Mouse (Mus musculus) hindbrain, embryonic 15.5 days (tissue): ENCODE data around the gene Qpctl. TPM values are rescaled to one million over a fixed set of nuclear protein-coding genes. Genes with fewer than 3 reads are reported as not detected.
A peak's percentile ranks its signal among the peaks of the same experiment; 100 is the strongest.

Experiments
- ATAC-seq: fragments of 200-750 bp; cut with Nextera tagmentation; 2 replicates; pipeline ENCODE4 v1.8.0; 2017; ENCODE audit warnings: low read depth, moderate number of reproducible peaks, moderate TSS enrichment; ENCODE audit not compliant: low FRiP score
- H3K27ac ChIP-seq: fragments of 300-500 bp; sonication (generic); replicated peaks from 2 replicates; pipeline ENCODE4 v1.5.1; 2015; ENCODE audit warnings: mild to moderate bottlenecking, inconsistent platforms
- H3K27me3 ChIP-seq: fragments of 300-500 bp; sonication (generic); 2 replicates; pipeline ENCODE4 v1.6.1; 2015; ENCODE audit warnings: control low read depth, inconsistent platforms
- H3K36me3 ChIP-seq: fragments of 300-500 bp; sonication (generic); 2 replicates; pipeline ENCODE4 v1.6.1; 2015; ENCODE audit warnings: control low read depth, inconsistent platforms
- H3K4me1 ChIP-seq: fragments of 300-500 bp; sonication (generic); replicated peaks from 2 replicates; pipeline ENCODE4 v1.6.1; 2015; ENCODE audit warnings: control low read depth, inconsistent platforms
- H3K4me2 ChIP-seq: fragments of 300-500 bp; sonication (generic); 2 replicates; pipeline ENCODE4 v1.6.1; 2015; ENCODE audit warnings: moderate library complexity, mild to moderate bottlenecking, inconsistent platforms
- H3K4me3 ChIP-seq: fragments of 300-500 bp; sonication (generic); 2 replicates; pipeline ENCODE4 v1.5.1; 2015; ENCODE audit warnings: mild to moderate bottlenecking, inconsistent platforms
- H3K9ac ChIP-seq: fragments of 300-500 bp; sonication (generic); 2 replicates; pipeline ENCODE4 v1.6.1; 2015; ENCODE audit warnings: inconsistent platforms
- H3K9me3 ChIP-seq: fragments of 300-500 bp; sonication (generic); 2 replicates; pipeline ENCODE4 v1.6.1; 2016; ENCODE audit warnings: control low read depth, inconsistent platforms
- WGBS: fragments of 180-500 bp; shearing (Covaris S2); methylation state at CpG from one replicate; pipeline ENCODE4 v1.1.7; 2015; 5-methylcytosine and 5-hydroxymethylcytosine counted together
- microRNA counts: library from miRNA; unstranded; fragments of <30 nt; microRNA quantifications from one replicate; lab custom pipeline; 2016
- microRNA-seq: library from miRNA; unstranded; fragments of <30 nt; microRNA quantifications from one replicate; pipeline ENCODE4, GENCODE M21; 2016
- polyA plus RNA-seq: library from polyadenylated mRNA; unstranded; fragments of >200 nt; fragmentation: Nextera tagmentation; extraction: Ambion mirVana; gene quantifications from 2 replicates; pipeline ENCODE4 v1.2.1, GENCODE M21; 2015

Gene Qpctl
- polyA plus RNA-seq, 1 experiment from 2014 or later = 24.2 TPM

DNA sequence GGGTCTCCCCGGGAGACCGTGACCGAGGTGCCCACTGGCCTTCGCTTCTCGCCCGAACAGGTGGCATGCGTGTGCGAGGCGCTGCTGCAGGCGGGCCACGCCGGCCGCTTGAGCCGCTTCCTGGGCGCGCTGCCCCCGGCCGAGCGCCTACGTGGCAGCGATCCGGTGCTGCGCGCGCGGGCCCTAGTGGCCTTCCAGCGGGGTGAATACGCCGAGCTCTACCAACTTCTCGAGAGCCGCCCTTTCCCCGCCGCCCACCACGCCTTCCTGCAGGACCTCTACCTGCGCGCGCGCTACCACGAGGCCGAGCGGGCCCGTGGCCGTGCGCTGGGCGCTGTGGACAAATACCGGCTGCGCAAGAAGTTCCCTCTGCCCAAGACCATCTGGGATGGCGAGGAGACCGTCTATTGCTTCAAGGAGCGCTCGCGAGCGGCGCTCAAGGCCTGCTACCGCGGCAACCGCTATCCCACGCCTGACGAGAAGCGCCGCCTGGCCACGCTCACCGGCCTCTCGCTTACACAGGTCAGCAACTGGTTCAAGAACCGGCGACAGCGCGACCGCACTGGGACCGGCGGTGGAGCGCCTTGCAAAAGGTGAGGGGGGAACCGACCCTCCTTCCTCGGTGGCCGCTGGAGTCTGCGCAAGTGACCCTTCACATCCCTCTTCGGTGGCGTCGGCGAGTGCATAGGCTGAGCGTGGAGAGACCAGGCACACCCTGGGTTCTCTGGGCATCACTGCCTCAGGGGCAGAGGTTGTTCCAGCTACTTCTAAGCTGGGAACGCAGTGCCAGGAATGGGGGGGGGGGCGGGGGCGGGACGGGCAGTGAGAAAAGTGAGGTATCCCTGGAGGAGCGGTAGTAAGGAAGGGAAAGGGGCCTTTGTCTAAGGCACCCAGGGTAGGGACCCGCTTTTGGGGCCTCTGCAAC lies 54.0 kb downstream of the Qpctl start:
- peak overlapping the region; percentile 47 for H3K4me3 ChIP-seq
- H3K27me3 ChIP-seq = peaks cover 44% of the 10 kb centered on the region
- H3K9ac ChIP-seq = peak overlapping the region; percentile 54
- ATAC-seq = no peak
- H3K9me3 ChIP-seq = no peaks in the 10 kb centered on the region
- peak overlapping the region; percentile 99 for H3K4me2 ChIP-seq
- 0% methylated on average over 64 of the region's 87 CpGs for WGBS
- H3K4me1 ChIP-seq = peaks cover 52% of the 10 kb centered on the region
- peak overlapping the region; percentile 82 for H3K27ac ChIP-seq
- H3K36me3 ChIP-seq = peaks cover 10% of the 10 kb centered on the region

- peaks cover 44% of the 10 kb centered on the region for H3K27me3 ChIP-seq
- peak within 1 kb of the TSS; percentile 54 for H3K9ac ChIP-seq
- H3K4me3 ChIP-seq = peak within 1 kb of the TSS; percentile 47
- H3K4me2 ChIP-seq = peak within 1 kb of the TSS; percentile 99
- peak within 1 kb of the TSS; percentile 82 for H3K27ac ChIP-seq
- H3K9me3 ChIP-seq = no peaks in the 10 kb centered on the region
- peaks cover 14% of the 10 kb centered on the region for H3K36me3 ChIP-seq
- no peak for ATAC-seq
- whole genome bisulfite sequencing = 0% methylated on average over 24 of the region's 36 CpGs
- peaks cover 52% of the 10 kb centered on the region for H3K4me1 ChIP-seq
These were observed 54.6 kb downstream of the Qpctl start, which contains the start of gene Six5 for GRCm38 (mm10) chr7:19094471-19094825. Six5 (plus strand) TSS chr7:19094594.

DNA sequence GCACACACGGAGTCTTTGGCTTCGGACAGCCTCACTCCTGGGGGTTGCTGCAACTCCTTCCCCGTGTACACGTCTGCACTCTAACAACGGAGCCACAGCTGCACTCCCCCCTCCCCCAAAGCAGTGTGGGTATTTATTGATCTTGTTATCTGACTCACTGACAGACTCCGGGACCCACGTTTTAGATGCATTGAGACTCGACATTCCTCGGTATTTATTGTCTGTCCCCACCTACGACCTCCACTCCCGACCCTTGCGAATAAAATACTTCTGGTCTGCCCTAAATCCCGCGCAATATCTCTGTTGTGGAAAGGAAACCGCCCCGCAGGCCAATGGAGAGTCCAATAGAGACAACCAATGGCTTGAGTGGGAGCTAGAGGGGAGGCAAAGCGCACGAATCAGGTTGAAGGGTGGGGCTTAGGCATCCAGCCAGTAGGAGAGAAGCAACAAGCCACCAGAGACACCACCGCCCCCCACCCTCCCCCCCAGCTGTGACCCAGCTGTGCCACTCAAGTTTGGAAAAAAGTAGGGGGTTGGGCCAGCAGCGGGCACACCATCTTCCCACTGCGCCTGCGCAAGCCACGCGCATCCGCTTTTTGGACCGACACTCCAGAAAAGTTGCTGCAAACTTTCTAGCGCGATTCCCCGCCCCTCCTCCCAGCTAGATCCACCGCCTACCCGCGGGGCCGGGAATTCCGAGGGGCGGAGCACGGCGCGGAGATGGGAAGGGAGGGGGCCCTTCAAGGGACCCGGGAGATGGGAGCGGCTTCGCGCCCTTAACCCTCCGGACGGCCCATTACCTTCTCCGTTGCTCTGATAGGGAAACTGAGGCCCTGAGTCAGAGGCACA lies 55.3 kb downstream of the Qpctl start:
- WGBS = under 1% methylated on average over 44 of the region's 45 CpGs

DNA sequence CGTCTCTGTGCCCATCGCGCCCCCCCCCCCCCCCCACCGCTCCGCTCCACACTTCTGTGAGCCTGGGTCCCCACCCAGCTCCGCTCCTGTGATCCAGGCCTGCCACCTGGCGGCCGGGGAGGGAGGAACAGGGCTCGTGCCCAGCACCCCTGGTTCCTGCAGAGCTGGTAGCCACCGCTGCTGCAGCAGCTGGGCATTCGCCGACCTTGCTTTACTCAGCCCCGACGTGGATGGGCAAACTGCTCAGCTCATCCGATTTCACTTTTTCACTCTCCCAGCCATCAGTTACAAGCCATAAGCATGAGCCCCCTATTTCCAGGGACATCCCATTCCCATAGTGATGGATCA lies 55.9 kb downstream of the Qpctl start:
- no peaks in the 10 kb centered on the region for H3K9me3 ChIP-seq
- peaks cover 52% of the 10 kb centered on the region for H3K4me1 ChIP-seq
- H3K36me3 ChIP-seq = peaks cover 18% of the 10 kb centered on the region
- H3K9ac ChIP-seq = no peak overlapping the region; the same call in 1 of the 2 replicates
- H3K27ac ChIP-seq = peak overlapping the region; percentile 35
- peaks cover 44% of the 10 kb centered on the region for H3K27me3 ChIP-seq
- ATAC-seq = peak; percentile 13; the same call in 1 of the 2 replicates
- WGBS = 3% methylated on average over 14 of the region's 15 CpGs
- peak overlapping the region; percentile 47 for H3K4me3 ChIP-seq
- H3K4me2 ChIP-seq = peak overlapping the region; percentile 99

More for the DNA sequence above, 55.3 kb downstream of the Qpctl start:
- H3K4me2 ChIP-seq = peak overlapping the region; percentile 99
- H3K4me3 ChIP-seq = peak overlapping the region; percentile 47
- H3K9me3 ChIP-seq = no peaks in the 10 kb centered on the region
- H3K27ac ChIP-seq = peak overlapping the region; percentile 82
- H3K36me3 ChIP-seq = peaks cover 18% of the 10 kb centered on the region
- H3K27me3 ChIP-seq = peaks cover 44% of the 10 kb centered on the region
- peak overlapping the region; percentile 54 for H3K9ac ChIP-seq
- peaks cover 52% of the 10 kb centered on the region for H3K4me1 ChIP-seq
- ATAC-seq = peak; percentile 68

DNA sequence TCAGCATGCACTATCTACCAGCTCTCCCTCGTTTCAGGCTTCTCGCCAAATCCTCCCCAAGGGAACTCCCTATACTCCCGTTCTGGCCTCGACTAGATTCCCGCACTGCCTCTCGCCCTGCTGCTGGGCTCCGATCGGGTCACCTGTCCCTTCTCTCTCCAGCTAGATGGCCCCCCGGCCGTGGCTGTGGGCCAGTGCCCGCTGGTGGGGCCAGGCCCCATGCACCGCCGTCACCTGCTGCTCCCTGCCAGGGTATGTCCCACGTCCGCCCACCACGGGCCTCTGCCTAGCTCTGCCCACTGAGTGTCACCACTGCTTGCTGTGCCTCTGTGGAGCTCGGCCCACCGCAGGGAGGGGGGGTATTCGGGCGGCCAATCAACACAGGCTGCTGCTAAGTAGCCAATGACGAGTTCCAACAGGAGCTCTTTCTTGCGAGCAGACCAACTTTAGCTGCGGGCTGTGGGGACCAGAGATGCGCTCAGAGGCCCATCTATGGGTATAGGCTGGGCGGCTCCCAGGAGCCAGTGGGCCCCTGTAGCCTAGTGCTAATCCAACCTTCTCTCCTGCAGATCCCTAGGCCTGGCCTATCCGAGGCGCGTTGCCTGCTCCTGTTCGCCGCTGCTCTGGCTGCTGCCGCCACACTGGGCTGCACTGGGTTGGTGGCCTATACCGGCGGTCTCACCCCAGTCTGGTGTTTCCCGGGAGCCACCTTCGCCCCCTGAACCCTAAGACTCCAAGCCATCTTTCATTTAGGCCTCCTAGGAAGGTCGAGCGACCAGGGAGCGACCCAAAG lies 56.5 kb downstream of the Qpctl start:
- H3K36me3 ChIP-seq = peaks cover 18% of the 10 kb centered on the region
- peaks cover 52% of the 10 kb centered on the region for H3K4me1 ChIP-seq
- no peaks in the 10 kb centered on the region for H3K9me3 ChIP-seq
- H3K27me3 ChIP-seq = peaks cover 44% of the 10 kb centered on the region
- H3K9ac ChIP-seq = no peak overlapping the region
- WGBS = 9% methylated on average over 36 of the region's 38 CpGs
- ATAC-seq = peak; percentile 44
- peak overlapping the region; percentile 35 for H3K27ac ChIP-seq
- H3K4me2 ChIP-seq = peak overlapping the region; percentile 99
- peak overlapping the region; percentile 47; the same call in 1 of the 2 replicates for H3K4me3 ChIP-seq

DNA sequence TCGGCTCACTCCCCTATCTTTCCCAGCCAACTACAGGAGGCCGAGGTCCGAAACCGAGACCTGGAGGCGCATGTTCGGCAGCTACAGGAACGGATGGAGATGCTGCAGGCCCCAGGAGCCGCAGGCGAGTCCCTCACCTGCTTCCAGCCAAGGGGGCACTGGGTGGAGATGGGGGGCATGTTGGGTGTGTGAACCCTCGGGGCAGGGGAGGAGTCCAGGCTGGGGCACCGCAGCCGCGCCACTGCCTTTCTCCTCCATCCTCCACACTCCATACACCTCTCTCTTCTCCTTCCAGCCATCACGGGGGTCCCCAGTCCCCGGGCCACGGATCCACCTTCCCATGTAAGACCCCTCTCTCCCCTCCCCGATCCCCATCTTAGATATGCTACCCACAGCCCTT lies 57.2 kb downstream of the Qpctl start:
- Histone ChIP-seq H3K4me1 (peaks cover 52% of the 10 kb centered on the region), H3K9ac (no peak overlapping the region), H3K9me3 (no peaks in the 10 kb centered on the region), H3K27me3 (peaks cover 43% of the 10 kb centered on the region), H3K4me3 (no peak overlapping the region), H3K27ac (no peak overlapping the region), H3K36me3 (peaks cover 22% of the 10 kb centered on the region), H3K4me2 (peak overlapping the region; percentile 99; the same call in 1 of the 2 replicates)
- WGBS = 36% methylated on average over 17 of the region's 17 CpGs
- ATAC-seq = no peak

MicroRNAs within 50 kb of the gene (microRNA counts, 519-probe panel; counts per million panel counts)
- microRNA mmu-miR-330 (lab: Ali Mortazavi, UCI) = 1,162 counts per million, percentile 4 among the panel's probes with 10 or more counts

Small RNAs within 50 kb of the gene (microRNA-seq; reads per million reads assigned to microRNA genes)
- 573 reads per million, percentile 72 among the genes with 10 or more reads in this experiment for gene Mir330

Other genes with a start within 250 kb of the Qpctl start
- gene Ccdc61, start 238.9 kb downstream of the Qpctl start, polyA plus RNA-seq = 29.7 and 30.6 TPM in 2 replicates
- 12.5 and 13.0 TPM in 2 replicates for gene Nova2, start 223.4 kb downstream of the Qpctl start, polyA plus RNA-seq
- 0.53 and 0.83 TPM in 2 replicates for gene Nanos2, start 161.9 kb downstream of the Qpctl start, polyA plus RNA-seq
- 6.9 and 7.2 TPM in 2 replicates for gene Mypop, start 158.0 kb downstream of the Qpctl start, polyA plus RNA-seq
- 31.6 and 35.2 TPM in 2 replicates for gene Irf2bp1, start 145.2 kb downstream of the Qpctl start, polyA plus RNA-seq
- gene Foxa3, start 125.8 kb downstream of the Qpctl start, polyA plus RNA-seq = 0.08 TPM in 1 of 2 replicates, not detected in the other
- gene Sympk, start 124.9 kb downstream of the Qpctl start, polyA plus RNA-seq = 27.5 and 30.1 TPM in 2 replicates
- 0.16 and 0.31 TPM in 2 replicates for gene Rsph6a, start 94.6 kb downstream of the Qpctl start, polyA plus RNA-seq
- 36.2 and 42.5 TPM in 2 replicates for gene Dmwd, start 73.1 kb downstream of the Qpctl start, polyA plus RNA-seq
- gene Dmpk, start 65.4 kb downstream of the Qpctl start, polyA plus RNA-seq = 10.5 and 10.9 TPM in 2 replicates
- gene Six5, start 54.7 kb downstream of the Qpctl start, polyA plus RNA-seq = 2.5 and 2.6 TPM in 2 replicates
- 6.9 and 8.1 TPM in 2 replicates for gene Gm4969, start 30.9 kb downstream of the Qpctl start, polyA plus RNA-seq
- gene Fbxo46, start 29.4 kb downstream of the Qpctl start, polyA plus RNA-seq = 16.2 and 16.6 TPM in 2 replicates
- gene Snrpd2, start 431 bp upstream of the Qpctl start, polyA plus RNA-seq = 116 and 118 TPM in 2 replicates
- 2.1 TPM in 2 replicates for gene Gipr, start 16.8 kb upstream of the Qpctl start, polyA plus RNA-seq
- gene Eml2, start 27.1 kb upstream of the Qpctl start, polyA plus RNA-seq = 8.2 and 8.8 TPM in 2 replicates
- gene Gpr4, start 63.2 kb upstream of the Qpctl start, polyA plus RNA-seq = 2.7 and 3.8 TPM in 2 replicates
- 38.5 and 41.8 TPM in 2 replicates for gene Opa3, start 79.0 kb upstream of the Qpctl start, polyA plus RNA-seq
- gene Vasp, start 122.5 kb upstream of the Qpctl start, polyA plus RNA-seq = 41.5 and 42.1 TPM in 2 replicates
- 0.96 and 1.2 TPM in 2 replicates for gene Ppm1n, start 130.8 kb upstream of the Qpctl start, polyA plus RNA-seq
- gene Rtn2, start 133.3 kb upstream of the Qpctl start, polyA plus RNA-seq = 112 and 130 TPM in 2 replicates
- gene Fosb, start 160.8 kb upstream of the Qpctl start, polyA plus RNA-seq = 0.08 and 0.14 TPM in 2 replicates
- 84.8 and 88.9 TPM in 2 replicates for gene Ercc1, start 195.5 kb upstream of the Qpctl start, polyA plus RNA-seq
- 21.2 and 22.5 TPM in 2 replicates for gene Cd3eap, start 210.2 kb upstream of the Qpctl start, polyA plus RNA-seq
- gene Ppp1r13l, start 210.5 kb upstream of the Qpctl start, polyA plus RNA-seq = 2.6 and 3.0 TPM in 2 replicates
- 23.8 and 24.4 TPM in 2 replicates for gene Ercc2, start 232.7 kb upstream of the Qpctl start, polyA plus RNA-seq